Mouse (Mus musculus) heart, adult 2 months (tissue): ENCODE measurements around the gene Igsf11.

Experiments used
- CTCF ChIP-seq: fragments of 200-600 bp; IDR thresholded peaks from 2 replicates; pipeline ENCODE4 v1.8.1; 2022; ENCODE audit warnings: antibody characterized with exemption, mild to moderate bottlenecking, moderate library complexity
- EP300 ChIP-seq: fragments of 200-500 bp; IDR thresholded peaks from 2 replicates; pipeline ENCODE4 v1.6.1; 2011; ENCODE audit warnings: low read depth, low read length, control low read depth; ENCODE audit not compliant: insufficient read depth
- POLR2A ChIP-seq: fragments of 200-500 bp; IDR thresholded peaks from 2 replicates; pipeline ENCODE4 v1.6.1; 2011; ENCODE audit warnings: mild to moderate bottlenecking, low read depth, low read length, control low read depth; ENCODE audit not compliant: insufficient read depth

DNA sequence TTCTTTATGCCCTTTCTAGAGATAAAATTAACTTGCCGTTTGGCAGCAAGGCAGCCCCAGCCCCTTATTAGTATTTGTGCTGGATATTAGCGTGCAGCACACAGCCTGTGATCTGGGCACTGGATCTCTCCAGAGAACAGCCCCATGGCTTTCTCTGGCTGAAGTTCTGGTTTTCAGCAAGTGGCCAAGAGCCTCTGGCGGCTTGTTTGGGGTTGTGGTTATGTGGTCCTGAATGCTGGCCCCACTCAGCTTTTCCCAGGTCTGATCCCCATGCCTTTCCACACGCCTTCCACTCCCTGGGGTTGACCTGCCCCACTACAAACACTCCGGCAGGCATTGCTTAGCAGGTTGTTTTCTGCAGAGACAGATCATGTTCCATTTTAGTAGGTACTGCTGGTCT, 24.4 kb downstream of the Igsf11 start:
- TF ChIP-seq CTCF (no peak), EP300 (no peak), POLR2A (no peak)
